Mouse (Mus musculus): ENCODE measurements at regions not wholly inside any gene's neighbourhood (a gene's known extent, or its start where the extent isn't known, plus 50 kb on each side); places are given as distances from the start of the nearest gene placed in this dataset.

- ATAC-seq (no peak), DNase-seq (ENCODE audit: low spot score) (no peak)
- Histone ChIP-seq H3K4me2 (replicated peaks; ENCODE audit: low read depth, low read length) (no peak overlapping the region), H3K9me3 (ENCODE audit: low read length) (no peaks in the 10 kb centered on the region), H3K4me1 (ENCODE audit: insufficient read depth, low read depth, low read length) (no peaks in the 10 kb centered on the region), H3K4me3 (ENCODE audit: low read depth, low read length) (no peak overlapping the region), H3K27me3 (replicated peaks; ENCODE audit: insufficient read depth, low read length) (no peaks in the 10 kb centered on the region), H3K27ac (ENCODE audit: low read length) (no peak overlapping the region), H3K36me3 (ENCODE audit: insufficient read depth, low read length) (no peaks in the 10 kb centered on the region), H3K9ac (replicated peaks; ENCODE audit: low read depth) (no peak overlapping the region)
- WGBS, result 75% methylated on average over 8 of the region's 8 CpGs
- TF ChIP-seq EP300 (IDR thresholded peaks at IDR 0.05), result no peak
- TF ChIP-seq CTCF (IDR thresholded peaks at IDR 0.05), result no peak
Measured at GRCm38 (mm10) chr8:35275972-35276371, 489.6 kb upstream of the Gm19410 start.

GRCm38 (mm10) chr8:35276460-35276859, 489.1 kb upstream of the Gm19410 start:
- Histone ChIP-seq H3K27ac (ENCODE audit: low read length) (no peak overlapping the region), H3K27me3 (replicated peaks; ENCODE audit: insufficient read depth, low read length) (no peaks in the 10 kb centered on the region), H3K9ac (replicated peaks; ENCODE audit: low read depth) (no peak overlapping the region), H3K4me2 (replicated peaks; ENCODE audit: low read depth, low read length) (no peak overlapping the region), H3K9me3 (ENCODE audit: low read length) (no peaks in the 10 kb centered on the region), H3K4me1 (ENCODE audit: insufficient read depth, low read depth, low read length) (no peaks in the 10 kb centered on the region), H3K4me3 (ENCODE audit: low read depth, low read length) (no peak overlapping the region), H3K36me3 (ENCODE audit: insufficient read depth, low read length) (no peaks in the 10 kb centered on the region)
- no peak for DNase-seq (ENCODE audit: low spot score)
- ATAC-seq, result no peak
- TF ChIP-seq CTCF (IDR thresholded peaks at IDR 0.05) (no peak), EP300 (IDR thresholded peaks at IDR 0.05) (no peak)
- WGBS, result 74% methylated on average over 7 of the region's 7 CpGs

GRCm38 (mm10) chr8:35278946-35279345, 486.6 kb upstream of the Gm19410 start:
- Histone ChIP-seq H3K4me3 (ENCODE audit: low read depth, low read length) (no peak overlapping the region), H3K9ac (replicated peaks; ENCODE audit: low read depth) (no peak overlapping the region), H3K9me3 (ENCODE audit: low read length) (no peaks in the 10 kb centered on the region), H3K36me3 (ENCODE audit: insufficient read depth, low read length) (no peaks in the 10 kb centered on the region), H3K27me3 (replicated peaks; ENCODE audit: insufficient read depth, low read length) (no peaks in the 10 kb centered on the region), H3K27ac (ENCODE audit: low read length) (no peak overlapping the region), H3K4me1 (ENCODE audit: insufficient read depth, low read depth, low read length) (no peaks in the 10 kb centered on the region), H3K4me2 (replicated peaks; ENCODE audit: low read depth, low read length) (no peak overlapping the region)
- no peak for TF ChIP-seq EP300 (IDR thresholded peaks at IDR 0.05)
- no peak for TF ChIP-seq CTCF (IDR thresholded peaks at IDR 0.05)
- WGBS, result 88% methylated on average over 8 of the region's 8 CpGs
- no peak for ATAC-seq
- no peak for DNase-seq (ENCODE audit: low spot score)

GRCm38 (mm10) chr8:35280741-35281140, 484.8 kb upstream of the Gm19410 start:
- H3K27me3 ChIP-seq (replicated peaks; ENCODE audit: insufficient read depth, low read length), result no peaks in the 10 kb centered on the region
- H3K9me3 ChIP-seq (ENCODE audit: low read length), result no peaks in the 10 kb centered on the region
- TF ChIP-seq CTCF (IDR thresholded peaks at IDR 0.05), result no peak
- TF ChIP-seq EP300 (IDR thresholded peaks at IDR 0.05), result no peak
- no peak overlapping the region for H3K4me2 ChIP-seq (replicated peaks; ENCODE audit: low read depth, low read length)
- no peak overlapping the region for H3K4me3 ChIP-seq (ENCODE audit: low read depth, low read length)
- H3K4me1 ChIP-seq (ENCODE audit: insufficient read depth, low read depth, low read length), result no peaks in the 10 kb centered on the region
- ATAC-seq (no peak), DNase-seq (ENCODE audit: low spot score) (no peak)
- no peaks in the 10 kb centered on the region for H3K36me3 ChIP-seq (ENCODE audit: insufficient read depth, low read length)
- H3K9ac ChIP-seq (replicated peaks; ENCODE audit: low read depth), result no peak overlapping the region
- WGBS, result 86% methylated on average over 6 of the region's 6 CpGs
- no peak overlapping the region for H3K27ac ChIP-seq (ENCODE audit: low read length)

GRCm38 (mm10) chr8:35283366-35283765, 482.2 kb upstream of the Gm19410 start:
- 92% methylated on average over 9 of the region's 9 CpGs for WGBS
- no peak for DNase-seq (ENCODE audit: low spot score)
- TF ChIP-seq EP300 (IDR thresholded peaks at IDR 0.05) (no peak), CTCF (IDR thresholded peaks at IDR 0.05) (no peak)
- Histone ChIP-seq H3K4me3 (ENCODE audit: low read depth, low read length) (no peak overlapping the region), H3K9ac (replicated peaks; ENCODE audit: low read depth) (no peak overlapping the region), H3K4me1 (ENCODE audit: insufficient read depth, low read depth, low read length) (no peaks in the 10 kb centered on the region), H3K27ac (ENCODE audit: low read length) (no peak overlapping the region), H3K36me3 (ENCODE audit: insufficient read depth, low read length) (no peaks in the 10 kb centered on the region), H3K4me2 (replicated peaks; ENCODE audit: low read depth, low read length) (no peak overlapping the region), H3K27me3 (replicated peaks; ENCODE audit: insufficient read depth, low read length) (no peaks in the 10 kb centered on the region), H3K9me3 (ENCODE audit: low read length) (no peaks in the 10 kb centered on the region)
- ATAC-seq, result no peak

- no peaks in the 10 kb centered on the region for H3K9me3 ChIP-seq (ENCODE audit: low read length)
- H3K4me1 ChIP-seq (ENCODE audit: insufficient read depth, low read depth, low read length), result peaks cover 5% of the 10 kb centered on the region; the same call in 1 of the 2 replicates
- no peak for TF ChIP-seq EP300 (IDR thresholded peaks at IDR 0.05)
- no peak for TF ChIP-seq CTCF (IDR thresholded peaks at IDR 0.05)
- H3K9ac ChIP-seq (replicated peaks; ENCODE audit: low read depth), result no peak overlapping the region
- H3K4me2 ChIP-seq (replicated peaks; ENCODE audit: low read depth, low read length), result no peak overlapping the region
- no peak overlapping the region for H3K27ac ChIP-seq (ENCODE audit: low read length)
- H3K36me3 ChIP-seq (ENCODE audit: insufficient read depth, low read length), result no peaks in the 10 kb centered on the region
- no peak overlapping the region for H3K4me3 ChIP-seq (ENCODE audit: low read depth, low read length)
- 43% methylated on average over 5 of the region's 5 CpGs for WGBS
- DNase-seq (ENCODE audit: low spot score), result no peak
- ATAC-seq, result no peak
- no peaks in the 10 kb centered on the region for H3K27me3 ChIP-seq (replicated peaks; ENCODE audit: insufficient read depth, low read length)
Measured at GRCm38 (mm10) chr8:35289018-35289417, 476.6 kb upstream of the Gm19410 start.

- Histone ChIP-seq H3K27ac (ENCODE audit: low read length) (no peak overlapping the region), H3K4me3 (ENCODE audit: low read depth, low read length) (no peak overlapping the region), H3K9me3 (ENCODE audit: low read length) (no peaks in the 10 kb centered on the region), H3K36me3 (ENCODE audit: insufficient read depth, low read length) (no peaks in the 10 kb centered on the region), H3K9ac (replicated peaks; ENCODE audit: low read depth) (no peak overlapping the region), H3K27me3 (replicated peaks; ENCODE audit: insufficient read depth, low read length) (no peaks in the 10 kb centered on the region), H3K4me1 (ENCODE audit: insufficient read depth, low read depth, low read length) (peaks cover 6% of the 10 kb centered on the region; the same call in 1 of the 2 replicates), H3K4me2 (replicated peaks; ENCODE audit: low read depth, low read length) (no peak overlapping the region)
- DNase-seq (ENCODE audit: low spot score) (no peak), ATAC-seq (no peak)
- TF ChIP-seq EP300 (IDR thresholded peaks at IDR 0.05) (no peak), CTCF (IDR thresholded peaks at IDR 0.05) (no peak)
- 34% methylated on average over 4 of the region's 4 CpGs for WGBS
Measured at GRCm38 (mm10) chr8:35289967-35290366, 475.6 kb upstream of the Gm19410 start.
